In the genomic region with DNA sequence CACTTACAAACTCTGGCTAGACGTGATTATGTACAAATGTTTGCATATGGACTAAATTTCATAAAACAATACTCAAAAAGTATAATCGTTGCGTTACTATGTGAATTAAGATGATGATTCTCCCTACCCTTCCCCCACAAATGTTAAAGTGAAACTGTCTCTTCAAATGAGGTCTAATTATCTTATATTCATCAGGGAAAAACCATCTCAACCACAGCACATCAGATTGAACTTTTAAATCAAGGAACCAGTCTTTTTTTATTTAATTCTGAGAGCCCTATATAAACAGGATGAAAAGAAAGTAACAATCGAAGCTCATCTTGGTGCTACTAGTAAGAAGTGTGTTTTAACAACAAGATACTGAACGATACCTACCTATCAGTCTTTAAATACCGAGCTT, we compare ENCODE assay signal across 14 mouse cellular contexts.
"Had no signal": no experiment of that assay in that cellular context is flagged by ENCODE, and none has a peak within 500 bp of the region (broad histone marks: within the 10 kb centered on the region; RNA-seq: fewer than 3 reads in every experiment).

No protein-coding gene starts in this region.

- ATAC-seq: lung, postnatal 0 days; midbrain, embryonic 13.5 days; midbrain, embryonic 15.5 days had no signal

- DNase-seq: lung, adult 2 months; lung, postnatal 14 days; lung, postnatal 36 days; retina, postnatal 1 day; right cerebral cortex, adult 18-20 months; right cerebral cortex, postnatal 25 days; right cerebral cortex, postnatal 4 days; spleen, adult 18-20 months; thymus, adult 18-20 months; thymus, postnatal 14 days; thymus, postnatal 36 days had no signal
